Mouse (Mus musculus) layer of hippocampus, adult 18-20 months (tissue): ENCODE data around the gene Lfng. TPM values are rescaled to one million over a fixed set of nuclear protein-coding genes. Genes with fewer than 3 reads are reported as not detected.
A peak's percentile ranks its signal among the peaks of the same experiment; 100 is the strongest.

ENCODE experiments used
- DNase-seq, 2 experiments: peaks; one replicate each; pipeline ENCODE4 v3.0.0; 2022; ENCODE audit warnings: low spot score in 2 of 2
- total RNA-seq, 2 experiments: library from RNA; stranded (reverse); gene quantifications; 2 replicates each; pipeline ENCODE4 v1.2.3; 2021

Lfng gene
- total RNA-seq, 2 experiments from 2014 or later = 19.3 to 21.2 TPM

DNA sequence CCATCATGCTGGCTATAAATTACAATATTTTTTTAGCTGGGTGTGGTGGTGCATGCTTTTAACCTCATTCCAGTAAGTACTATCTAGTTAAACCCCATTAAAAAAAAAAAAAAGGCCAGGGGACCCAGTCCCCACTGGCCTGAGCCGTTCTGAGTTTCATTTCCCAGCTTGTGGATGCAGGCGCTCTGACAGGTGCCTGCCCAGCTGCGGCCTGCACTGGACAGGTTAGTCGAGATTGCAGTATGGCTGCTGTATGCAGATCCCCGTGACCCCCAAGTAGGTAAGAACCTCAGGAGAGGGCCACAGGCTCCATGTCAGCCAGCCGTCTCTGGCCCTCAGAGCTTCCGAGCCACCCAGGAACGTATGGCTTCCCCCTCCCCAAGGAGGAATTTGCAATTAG, 54.3 kb downstream of the Lfng start:
- no peak for DNase-seq

DNA sequence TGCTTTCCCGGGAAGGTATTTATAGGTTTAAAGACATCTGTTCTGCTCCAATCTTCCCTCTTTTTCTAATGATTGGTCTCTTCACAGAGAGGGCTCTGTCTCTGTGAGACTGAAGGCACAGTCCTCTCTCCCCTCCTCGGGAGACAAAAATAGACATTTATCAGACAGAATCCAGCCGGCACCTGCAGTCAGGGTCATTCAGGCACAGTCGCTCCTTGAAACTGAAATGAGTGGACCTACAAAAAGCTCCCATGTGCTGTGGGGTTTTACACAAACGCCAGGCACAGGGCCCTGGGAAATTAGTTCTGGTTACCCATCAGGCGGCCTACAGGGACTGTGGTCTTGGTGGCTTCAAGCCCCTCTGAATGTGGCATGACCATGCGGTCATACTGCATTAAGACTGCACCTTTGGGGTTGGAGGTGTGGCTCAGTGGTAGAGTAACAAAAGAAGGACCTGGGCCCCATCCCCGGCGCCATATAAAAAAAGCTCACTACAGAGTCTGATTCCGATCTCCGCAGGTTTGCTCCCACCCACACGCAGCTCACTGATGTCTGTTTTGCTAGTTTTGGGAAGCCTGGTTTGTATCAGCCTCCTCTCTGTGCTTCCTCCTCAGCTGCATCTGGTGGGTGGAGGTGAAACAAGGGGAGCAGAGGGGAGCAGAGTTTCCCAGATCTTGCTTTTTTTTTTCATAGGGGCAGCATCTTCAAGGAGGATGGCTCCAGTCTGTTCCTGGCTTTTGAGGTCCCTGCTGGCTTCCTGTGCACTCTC, 54.9 kb downstream of the Lfng start:
- DNase-seq = peak in 1 of 2 experiments; percentile 72

DNA sequence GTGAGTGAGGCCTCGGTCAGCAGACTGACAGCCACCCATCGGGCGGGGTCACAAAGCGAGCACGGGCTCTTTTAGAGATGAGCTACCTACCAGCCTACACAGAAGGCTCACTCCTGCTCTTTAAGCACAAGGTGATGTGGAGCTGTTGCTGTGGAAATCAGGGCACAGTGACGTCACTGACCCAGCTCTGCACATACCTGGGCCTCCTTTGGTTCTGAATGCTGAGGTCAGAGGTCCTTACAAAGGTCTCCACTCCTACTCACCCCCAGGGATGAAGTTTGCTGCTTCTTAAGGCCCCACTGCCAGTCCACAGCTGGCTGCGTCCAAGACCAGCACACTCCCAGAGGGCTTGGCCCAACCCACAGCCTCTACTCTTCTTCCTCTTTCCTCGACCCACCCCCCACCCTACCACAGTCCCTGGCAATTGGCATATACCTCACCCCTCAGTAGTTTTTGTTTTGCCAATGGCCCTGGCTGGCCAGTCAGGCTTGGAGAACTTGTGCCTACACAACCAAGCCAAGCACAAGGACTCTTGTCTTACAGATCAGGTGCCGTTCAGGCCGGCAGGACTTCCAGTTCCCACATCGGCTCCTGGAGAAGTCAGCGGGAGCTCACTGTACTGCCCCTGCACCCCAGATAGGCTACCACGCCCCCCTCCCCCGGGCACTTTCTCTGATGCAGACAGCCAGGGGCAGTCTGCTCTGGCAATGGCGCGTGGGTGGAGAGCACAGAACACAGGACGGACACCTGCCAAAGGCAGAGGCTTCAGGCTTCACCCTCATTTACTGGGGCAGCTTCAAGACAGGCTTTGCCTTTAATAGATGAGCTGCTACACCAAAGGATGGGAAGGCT, 55.8 kb downstream of the Lfng start:
- DNase-seq = no peak

DNA sequence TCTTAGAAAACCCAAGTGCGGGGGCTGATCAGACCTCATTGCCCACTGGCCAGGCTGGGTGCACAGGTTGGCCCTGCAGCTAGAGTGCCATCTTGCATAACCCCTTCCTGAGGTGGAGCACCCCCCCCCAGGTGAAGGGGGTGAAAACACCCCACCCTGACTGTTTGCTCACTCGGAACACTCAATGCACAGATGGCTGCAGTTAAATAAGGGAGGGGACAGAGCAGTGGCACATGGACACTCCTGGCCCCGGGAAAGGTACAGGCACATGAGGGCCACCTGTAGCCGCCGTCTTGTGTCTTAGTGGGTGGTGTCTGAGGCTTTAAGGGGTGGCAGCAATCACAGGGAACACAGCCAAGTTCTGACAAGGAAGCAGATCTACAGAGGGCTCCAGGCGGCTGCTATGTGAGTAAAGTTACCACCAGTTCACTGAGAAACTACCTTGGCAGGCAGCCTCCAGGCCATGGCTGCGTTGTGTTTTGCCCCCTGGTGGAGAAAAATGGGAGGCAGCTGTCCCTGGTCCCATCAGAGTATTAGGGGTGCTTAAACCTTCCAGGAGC, 56.6 kb downstream of the Lfng start:
- peak in 1 of 2 experiments; percentile 70 for DNase-seq

Other genes starting within 250 kb of the Lfng start
- 10 to 100 TPM; 11.3 to 12.2 TPM for gene Snx8, start 218.1 kb upstream of the Lfng start, total RNA-seq
- 10 to 100 TPM; 90.4 to 96.3 TPM for gene Eif3b, start 188.0 kb upstream of the Lfng start, total RNA-seq
- gene Gm4869, start 161.7 kb upstream of the Lfng start, total RNA-seq = not detected
- 10 to 100 TPM; 18.4 to 18.8 TPM for gene Chst12, start 101.8 kb upstream of the Lfng start, total RNA-seq
- gene Grifin, start 42.2 kb upstream of the Lfng start, total RNA-seq = not detected
- 100 to 1,000 TPM; 182 to 186 TPM for gene Ttyh3, start 41.7 kb downstream of the Lfng start, total RNA-seq
- 10 to 100 TPM; 47.4 to 55.1 TPM for gene Iqce, start 95.1 kb downstream of the Lfng start, total RNA-seq
- gene Brat1, start 97.7 kb downstream of the Lfng start, total RNA-seq = 10 to 100 TPM; 17.7 to 18.5 TPM
- gene Amz1, start 116.8 kb downstream of the Lfng start, total RNA-seq = 10 to 100 TPM; 12.1 to 15.0 TPM
- 10 to 100 TPM; 86.2 to 95.6 TPM for gene Gna12, start 223.1 kb downstream of the Lfng start, total RNA-seq